Mouse (Mus musculus) CH12.LX (cell line): Measurements from ENCODE around the gene G430095P16Rik. TPM values are rescaled to one million over a fixed set of nuclear protein-coding genes. Genes with fewer than 3 reads are reported as not detected.

Experiments used
- DNase-seq: peaks from one replicate; pipeline ENCODE4 v3.0.0-alpha.2; 2013; ENCODE audit errors: extremely low read depth
- H3K27ac ChIP-seq: 2 replicates; pipeline ENCODE4 v1.5.1; 2012; ENCODE audit warnings: low read depth, mild to moderate bottlenecking, control low read depth, moderate library complexity; ENCODE audit not compliant: insufficient read depth
- H3K27me3 ChIP-seq: replicated peaks from 2 replicates; pipeline ENCODE3; 2012; ENCODE audit warnings: inconsistent platforms
- H3K36me3 ChIP-seq, 2 experiments: replicated peaks in 1 of 2; 2 replicates each; pipeline versions ENCODE3 to v1.6.1; 2012; ENCODE audit warnings: inconsistent platforms in 1 of 2, low read length in 1 of 2, mild to moderate bottlenecking in 1 of 2, mixed read lengths in 1 of 2, moderate library complexity in 1 of 2; ENCODE audit not compliant: control insufficient read depth in 1 of 2, insufficient read depth in 1 of 2
- H3K4me1 ChIP-seq, 2 experiments: 2 replicates each; pipeline ENCODE4 v1.6.1; 2012; ENCODE audit warnings: inconsistent platforms in 1 of 2, moderate library complexity in 1 of 2; ENCODE audit not compliant: insufficient read depth in 2 of 2, control insufficient read depth in 1 of 2
- H3K4me2 ChIP-seq: 2 replicates; pipeline ENCODE4 v1.6.1; 2012; ENCODE audit warnings: low read depth, mild to moderate bottlenecking, control low read depth; ENCODE audit not compliant: poor library complexity, insufficient read depth, severe bottlenecking
- H3K4me3 ChIP-seq, 3 experiments: fragments of 150-350 bp in 1 of 3; sonication (generic) in 1 of 3; replicated peaks in 1 of 3; 2 replicates each; pipeline versions ENCODE3 to v1.5.1; 2011 to 2012; ENCODE audit warnings: low read depth in 2 of 3, low read length in 2 of 3, mild to moderate bottlenecking in 2 of 3, moderate library complexity in 2 of 3, control low read depth in 1 of 3, improper control_type of control experiment in 1 of 3, inconsistent platforms in 1 of 3, mixed read lengths in 1 of 3; ENCODE audit not compliant: poor library complexity in 1 of 3
- H3K79me2 ChIP-seq: replicated peaks from 2 replicates; pipeline ENCODE4 v1.6.1; 2012; ENCODE audit warnings: mild to moderate bottlenecking, moderate library complexity; ENCODE audit not compliant: control insufficient read depth, poor library complexity, insufficient read depth, severe bottlenecking; ENCODE audit errors: extremely low read depth
- H3K9ac ChIP-seq: 2 replicates; pipeline ENCODE4 v1.6.1; 2012; ENCODE audit warnings: low read depth, mild to moderate bottlenecking, control low read depth, moderate library complexity; ENCODE audit not compliant: insufficient read depth
- H3K9me3 ChIP-seq: replicated peaks from 2 replicates; pipeline ENCODE3; 2012; ENCODE audit warnings: low read length, inconsistent platforms, mixed read lengths
- BHLHE40 ChIP-seq: IDR thresholded peaks from 2 replicates; pipeline ENCODE4 v1.6.1; 2011; ENCODE audit warnings: mild to moderate bottlenecking, low read depth, low read length, improper control_type of control experiment
- CHD1 ChIP-seq: IDR thresholded peaks from 2 replicates; pipeline ENCODE4 v1.6.1; 2012; ENCODE audit warnings: low read depth, low read length, improper control_type of control experiment, inconsistent platforms
- CHD2 ChIP-seq: IDR thresholded peaks from 2 replicates; pipeline ENCODE4 v1.6.1; 2011; ENCODE audit warnings: low read length, improper control_type of control experiment
- CTCF ChIP-seq, 2 experiments: IDR thresholded peaks in 1 of 2; conservative IDR thresholded peaks in 1 of 2; 2 replicates each; pipeline ENCODE4 v1.5.1; 2011 to 2012; ENCODE audit warnings: low read depth in 2 of 2, low read length in 2 of 2, improper control_type of control experiment in 1 of 2, inconsistent platforms in 1 of 2, mild to moderate bottlenecking in 1 of 2, moderate library complexity in 1 of 2
- ELF1 ChIP-seq: IDR thresholded peaks from 2 replicates; pipeline ENCODE4 v1.6.1; 2014; ENCODE audit warnings: low read depth, mild to moderate bottlenecking, inconsistent platforms, low read length, improper control_type of control experiment
- EP300 ChIP-seq: IDR thresholded peaks from 2 replicates; pipeline ENCODE4 v1.6.1; 2011; ENCODE audit warnings: low read length, improper control_type of control experiment
- GABPA ChIP-seq: IDR thresholded peaks from 2 replicates; pipeline ENCODE4 v1.6.1; 2012; ENCODE audit warnings: low read depth, low read length, improper control_type of control experiment, inconsistent platforms; ENCODE audit not compliant: insufficient replicate concordance
- HCFC1 ChIP-seq: IDR thresholded peaks from 2 replicates; pipeline ENCODE4 v1.6.1; 2012; ENCODE audit warnings: low read depth, mild to moderate bottlenecking, inconsistent platforms, low read length, improper control_type of control experiment
- IRF4 ChIP-seq: IDR thresholded peaks from 2 replicates; pipeline ENCODE4 v1.6.1; 2014; ENCODE audit warnings: low read depth, mild to moderate bottlenecking, inconsistent platforms, low read length, improper control_type of control experiment
- JUN ChIP-seq: IDR thresholded peaks from 2 replicates; pipeline ENCODE4 v1.6.1; 2011; ENCODE audit warnings: low read depth, mild to moderate bottlenecking, low read length, improper control_type of control experiment, moderate library complexity; ENCODE audit not compliant: insufficient read depth
- JUND ChIP-seq: conservative IDR thresholded peaks from 2 replicates; pipeline ENCODE4 v1.6.1; 2011; ENCODE audit warnings: low read depth, low read length, improper control_type of control experiment
- KAT2A ChIP-seq: IDR thresholded peaks from 2 replicates; pipeline ENCODE4 v1.6.1; 2012; ENCODE audit warnings: low read length, improper control_type of control experiment, inconsistent platforms; ENCODE audit not compliant: insufficient replicate concordance
- MAFK ChIP-seq: IDR thresholded peaks from 2 replicates; pipeline ENCODE4 v1.6.1; 2011; ENCODE audit warnings: low read length, improper control_type of control experiment; ENCODE audit not compliant: insufficient replicate concordance
- MAX ChIP-seq: IDR thresholded peaks from 2 replicates; pipeline ENCODE4 v1.6.1; 2011; ENCODE audit warnings: low read length, improper control_type of control experiment
- MAZ ChIP-seq: IDR thresholded peaks from 2 replicates; pipeline ENCODE4 v1.6.1; 2012; ENCODE audit warnings: low read depth, mild to moderate bottlenecking, inconsistent platforms, low read length, improper control_type of control experiment, moderate library complexity
- MEF2A ChIP-seq: IDR thresholded peaks from 2 replicates; pipeline ENCODE4 v1.6.1; 2014; ENCODE audit warnings: low read depth, mild to moderate bottlenecking, inconsistent platforms, low read length, improper control_type of control experiment, borderline replicate concordance
- MXI1 ChIP-seq: IDR thresholded peaks from 2 replicates; pipeline ENCODE4 v1.6.1; 2011; ENCODE audit warnings: mild to moderate bottlenecking, low read depth, low read length, improper control_type of control experiment
- MYC ChIP-seq: IDR thresholded peaks from 2 replicates; pipeline ENCODE4 v1.6.1; 2011; ENCODE audit warnings: low read depth, mild to moderate bottlenecking, improper control_type of control experiment, low read length
- NELFE ChIP-seq: IDR thresholded peaks from 2 replicates; pipeline ENCODE4 v1.6.1; 2011; ENCODE audit warnings: low read depth, low read length, improper control_type of control experiment
- NRF1 ChIP-seq: IDR thresholded peaks from 2 replicates; pipeline ENCODE4 v1.6.1; 2014; ENCODE audit warnings: low read depth, mild to moderate bottlenecking, inconsistent platforms, low read length, improper control_type of control experiment, moderate library complexity
- PAX5 ChIP-seq: IDR thresholded peaks from 2 replicates; pipeline ENCODE4 v1.6.1; 2012; ENCODE audit warnings: low read length, inconsistent platforms, mixed read lengths
- POLR2A ChIP-seq: IDR thresholded peaks from 2 replicates; pipeline ENCODE4 v1.6.1; 2011; ENCODE audit warnings: low read depth, mild to moderate bottlenecking, improper control_type of control experiment, low read length
- POLR2AphosphoS2 ChIP-seq: IDR thresholded peaks from 2 replicates; pipeline ENCODE4 v1.6.1; 2011; ENCODE audit warnings: low read depth, low read length, improper control_type of control experiment
- RAD21 ChIP-seq: IDR thresholded peaks from 2 replicates; pipeline ENCODE4 v1.6.1; 2011; ENCODE audit warnings: low read depth, mild to moderate bottlenecking, low read length, improper control_type of control experiment, moderate library complexity
- SIN3A ChIP-seq: IDR thresholded peaks from 2 replicates; pipeline ENCODE4 v1.6.1; 2012; ENCODE audit warnings: low read length, improper control_type of control experiment, inconsistent platforms
- SMC3 ChIP-seq: IDR thresholded peaks from 2 replicates; pipeline ENCODE4 v1.6.1; 2011; ENCODE audit warnings: low read depth, low read length, improper control_type of control experiment
- TCF12 ChIP-seq: IDR thresholded peaks from 2 replicates; pipeline ENCODE4 v1.6.1; 2014; ENCODE audit warnings: low read depth, mild to moderate bottlenecking, inconsistent platforms, low read length, improper control_type of control experiment
- UBTF ChIP-seq: IDR thresholded peaks from 2 replicates; pipeline ENCODE4 v1.6.1; 2012; ENCODE audit warnings: low read depth, mild to moderate bottlenecking, inconsistent platforms, low read length, improper control_type of control experiment, moderate library complexity
- USF2 ChIP-seq: conservative IDR thresholded peaks from 2 replicates; pipeline ENCODE4 v1.6.1; 2011; ENCODE audit warnings: low read depth, low read length, improper control_type of control experiment
- ZC3H11A ChIP-seq: IDR thresholded peaks from 2 replicates; pipeline ENCODE4 v1.6.1; 2012; ENCODE audit warnings: low read depth, mild to moderate bottlenecking, inconsistent platforms, low read length, improper control_type of control experiment
- ZNF384 ChIP-seq: IDR thresholded peaks from 2 replicates; pipeline ENCODE4 v1.6.1; 2012; ENCODE audit warnings: low read depth, low read length, improper control_type of control experiment, inconsistent platforms
- dilution Hi-C: fragments of 300-500 bp; cut with MboI; formaldehyde crosslinking; loops from 2 replicates; pipeline ENCODE4 v1.14.3; 2020; ENCODE audit warnings: low sequenced_read_pairs; ENCODE audit not compliant: extremely low pct_unique_long_range_greater_than_20kb, extremely low pct_ligation_motif_present
- in situ Hi-C: fragments of 300-500 bp; cut with MboI; formaldehyde crosslinking; loops from 3 replicates; pipeline ENCODE4 v1.14.3; 2019; ENCODE audit warnings: low sequenced_read_pairs, low pct_ligation_motif_present, low pct_unique_long_range_greater_than_20kb, mixed read lengths
- polyA plus RNA-seq: library from polyadenylated mRNA; unstranded; fragments of >175 nt; gene quantifications from 2 replicates; pipeline ENCODE4 v1.2.1, GENCODE M21; 2012; ENCODE audit warnings: low read depth; ENCODE audit not compliant: insufficient read length
- total RNA-seq, 2 experiments: library from RNA; depleted of rRNA; stranded (reverse); fragments of 300-350 nt in 1 of 2; fragments of >200 nt in 1 of 2; gene quantifications; 2 replicates each; pipeline ENCODE4 v1.2.3; 2012 to 2014

The G430095P16Rik gene
- total and polyA plus RNA-seq, 3 experiments: 0.17 TPM; not detected in 2

GRCm38 (mm10) chr8:84698929-84699401 is 23.8 kb upstream of the G430095P16Rik start:
- no peak overlapping the region for H3K9ac ChIP-seq
- H3K9me3 ChIP-seq: no peaks in the 10 kb centered on the region
- peaks cover 14 to 46% of the 10 kb centered on the region in 2 experiments for H3K4me1 ChIP-seq
- in situ Hi-C loops: no loop called here
- no peaks in the 10 kb centered on the region for H3K27me3 ChIP-seq
- no peak for DNase-seq
- H3K4me2 ChIP-seq: no peak overlapping the region
- TF ChIP-seq GABPA: no peak
- TF ChIP-seq, all 38 proteins: peak for 0
- dilution Hi-C loops: no loop called here
- H3K4me3 ChIP-seq: no peak overlapping the region
- H3K36me3 ChIP-seq: peaks cover 54 to 73% of the 10 kb centered on the region in 2 experiments
- peak overlapping the region; percentile 90 for H3K27ac ChIP-seq
- H3K79me2 ChIP-seq: peaks cover 18% of the 10 kb centered on the region

GRCm38 (mm10) chr8:84699861-84700322 is 22.9 kb upstream of the G430095P16Rik start:
- in situ Hi-C loops (no loop called here), dilution Hi-C loops (no loop called here)
- TF ChIP-seq HCFC1 (peak; percentile 56; the same call in 1 of the 2 replicates), MAZ (peak; percentile 27; the same call in 1 of the 2 replicates), KAT2A (0 out of 2 replicates have a peak, but pooled peaks have one; percentile 17), MYC (0 out of 2 replicates have a peak, but pooled peaks have one; percentile 73), SMC3 (no peak; the same call in 1 of the 2 replicates), JUN (no peak), MXI1 (no peak), CHD2 (peak; percentile 85), ZNF384 (0 out of 2 replicates have a peak, but pooled peaks have one; percentile 16), TCF12 (peak; percentile 93), MAX (peak; percentile 69), ELF1 (peak; percentile 76), POLR2AphosphoS2 (no peak; the same call in 1 of the 2 replicates), BHLHE40 (peak; percentile 55), NRF1 (no peak), MAFK (no peak), GABPA (no peak), JUND (no peak), IRF4 (peak; percentile 58), UBTF (no peak), POLR2A (peak; percentile 41; the same call in 1 of the 2 replicates), NELFE (no peak), CHD1 (no peak), MEF2A (no peak), USF2 (no peak), PAX5 (no peak), EP300 (peak; percentile 71), SIN3A (peak; percentile 72), RAD21 (peak; percentile 9; the same call in 1 of the 2 replicates), ZC3H11A (no peak), CTCF (conservative IDR thresholded peaks at IDR 0.05 in 1 of 2, IDR thresholded peaks at IDR 0.05 in 1 of 2; ENCODE audit: low read depth in 2 of 2, low read length in 2 of 2) (peak; percentile 39 to 55; a peak in 3 of 4 replicates)
- Histone ChIP-seq H3K4me2 (0 out of 2 replicates have a peak overlapping the region, but pooled peaks have one; percentile 13), H3K27ac (peak overlapping the region; percentile 90), H3K4me1 (peaks cover 14 to 55% of the 10 kb centered on the region in 2 experiments), H3K27me3 (no peaks in the 10 kb centered on the region), H3K9me3 (no peaks in the 10 kb centered on the region), H3K9ac (no peak overlapping the region), H3K36me3 (peaks cover 49 to 72% of the 10 kb centered on the region in 2 experiments), H3K79me2 (peaks cover 18% of the 10 kb centered on the region), H3K4me3 (no peak overlapping the region)
- peak; percentile 90 for DNase-seq
